Mouse (Mus musculus): ENCODE results near the gene Elp5.
A peak's percentile ranks its signal among the peaks of the same experiment; 100 is the strongest.
"Not testable (repeated sequence)": the region's sequence is repeated elsewhere in the genome, so short reads cannot be mapped to it uniquely, and the experiment has no call there.

Elp5 gene

GRCm38 (mm10) chr11:69955618-69956017 lies 26.7 kb downstream of the Elp5 start:
- not testable (repeated sequence) for DNase-seq (ENCODE audit: low spot score)

GRCm38 (mm10) chr11:69953267-69953915 lies 28.9 kb downstream of the Elp5 start:
- peak; percentile 64 for DNase-seq (ENCODE audit: low spot score)

GRCm38 (mm10) chr11:69952274-69952673 lies 30.0 kb downstream of the Elp5 start:
- DNase-seq (ENCODE audit: low spot score) = no peak

GRCm38 (mm10) chr11:69950807-69951459 lies 31.4 kb downstream of the Elp5 start:
- DNase-seq (ENCODE audit: low spot score) = no peak

GRCm38 (mm10) chr11:69948763-69949150 lies 33.6 kb downstream of the Elp5 start:
- peak; percentile 81 for DNase-seq (ENCODE audit: low spot score)

- DNase-seq (ENCODE audit: low spot score) = peak; percentile 93
Observed at GRCm38 (mm10) chr11:69948066-69948762, 34.1 kb downstream of the Elp5 start, which contains the start of gene Slc2a4. Gene Slc2a4 (minus strand): TSS chr11:69948188.

GRCm38 (mm10) chr11:69947337-69948065 lies 34.8 kb downstream of the Elp5 start:
- DNase-seq (ENCODE audit: low spot score) = no peak

GRCm38 (mm10) chr11:69945997-69946891 lies 36.1 kb downstream of the Elp5 start:
- no peak for DNase-seq (ENCODE audit: low spot score)

GRCm38 (mm10) chr11:69945216-69945615 lies 37.1 kb downstream of the Elp5 start:
- DNase-seq (ENCODE audit: low spot score) = no peak

GRCm38 (mm10) chr11:69940962-69941361 lies 41.4 kb downstream of the Elp5 start:
- DNase-seq (ENCODE audit: low spot score) = no peak

- DNase-seq (ENCODE audit: low spot score) = no peak
Observed at GRCm38 (mm10) chr11:69939731-69940130, 42.6 kb downstream of the Elp5 start.

GRCm38 (mm10) chr11:69939181-69939580 lies 43.1 kb downstream of the Elp5 start:
- DNase-seq (ENCODE audit: low spot score) = no peak

- no peak for DNase-seq (ENCODE audit: low spot score)
Observed at GRCm38 (mm10) chr11:69938401-69938979, 43.8 kb downstream of the Elp5 start.

GRCm38 (mm10) chr11:69937834-69938233 lies 44.5 kb downstream of the Elp5 start:
- DNase-seq (ENCODE audit: low spot score) = no peak

GRCm38 (mm10) chr11:69937385-69937784 lies 44.9 kb downstream of the Elp5 start:
- DNase-seq (ENCODE audit: low spot score) = no peak

- no peak for DNase-seq (ENCODE audit: low spot score)
Observed at GRCm38 (mm10) chr11:69936714-69937347, 45.5 kb downstream of the Elp5 start.

GRCm38 (mm10) chr11:69936156-69936555 lies 46.2 kb downstream of the Elp5 start:
- no peak for DNase-seq (ENCODE audit: low spot score)

- DNase-seq (ENCODE audit: low spot score) = peak; percentile 93
Observed at GRCm38 (mm10) chr11:69935137-69935879, 47.0 kb downstream of the Elp5 start, which contains the start of gene Ybx2. Gene Ybx2 (plus strand): TSS chr11:69935796.

- DNase-seq (ENCODE audit: low spot score) = no peak
Observed at GRCm38 (mm10) chr11:69934681-69935080, 47.6 kb downstream of the Elp5 start.

- peak; percentile 83 for DNase-seq (ENCODE audit: low spot score)
Observed at GRCm38 (mm10) chr11:69934169-69934568, 48.1 kb downstream of the Elp5 start.

Data from yolk sac, embryonic 10.5 days (tissue).